Mouse (Mus musculus) ES-Bruce4 (cell line): Measurements from ENCODE around the gene Krt86. TPM values are rescaled to one million over a fixed set of nuclear protein-coding genes. Genes with fewer than 3 reads are reported as not detected.

Source experiments
- H3K27ac ChIP-seq: 2 replicates; pipeline ENCODE4 v1.5.1; 2012; ENCODE audit warnings: low read length, inconsistent platforms; ENCODE audit not compliant: insufficient read depth
- H3K27me3 ChIP-seq: 2 replicates; pipeline ENCODE4 v1.6.1; 2012; ENCODE audit warnings: mild to moderate bottlenecking, low read length, inconsistent platforms; ENCODE audit not compliant: control insufficient read depth, poor library complexity, insufficient read depth, severe bottlenecking
- H3K36me3 ChIP-seq: 2 replicates; pipeline ENCODE4 v1.6.1; 2012; ENCODE audit warnings: inconsistent platforms, mild to moderate bottlenecking, low read length, moderate library complexity; ENCODE audit not compliant: control insufficient read depth, poor library complexity, insufficient read depth, severe bottlenecking
- H3K4me1 ChIP-seq: one replicate; pipeline ENCODE4 v1.8.1; 2011; ENCODE audit warnings: low read length; ENCODE audit not compliant: control insufficient read depth, insufficient read depth
- H3K4me3 ChIP-seq: 2 replicates; pipeline ENCODE4 v1.5.1; 2011; ENCODE audit warnings: low read depth, mild to moderate bottlenecking, low read length
- H3K9ac ChIP-seq: 2 replicates; pipeline ENCODE4 v1.6.1; 2012; ENCODE audit warnings: low read depth, mild to moderate bottlenecking, inconsistent platforms; ENCODE audit not compliant: poor library complexity, severe bottlenecking
- H3K9me3 ChIP-seq: replicated peaks from 2 replicates; pipeline ENCODE4 v1.6.1; 2012; ENCODE audit warnings: mild to moderate bottlenecking, low read length, inconsistent platforms; ENCODE audit not compliant: control insufficient read depth, poor library complexity, insufficient read depth, severe bottlenecking
- CTCF ChIP-seq: IDR thresholded peaks from one replicate; pipeline ENCODE4 v1.8.1; 2011; ENCODE audit warnings: low read depth, low read length
- EP300 ChIP-seq: IDR thresholded peaks from 2 replicates; pipeline ENCODE4 v1.6.1; 2011; ENCODE audit warnings: low read depth, low read length; ENCODE audit not compliant: insufficient read depth
- POLR2A ChIP-seq: IDR thresholded peaks from one replicate; pipeline ENCODE4 v1.8.1; 2011; ENCODE audit warnings: low read length; ENCODE audit not compliant: insufficient read depth
- polyA plus RNA-seq: library from polyadenylated mRNA; stranded (reverse); fragments of >200 nt; gene quantifications from 2 replicates; pipeline ENCODE4 v1.2.4, GENCODE M21; 2011; ENCODE audit warnings: low read depth; ENCODE audit not compliant: missing spikeins, insufficient read depth, insufficient read length

Gene Krt86
- polyA plus RNA-seq, 1 experiment, result not detected

DNA sequence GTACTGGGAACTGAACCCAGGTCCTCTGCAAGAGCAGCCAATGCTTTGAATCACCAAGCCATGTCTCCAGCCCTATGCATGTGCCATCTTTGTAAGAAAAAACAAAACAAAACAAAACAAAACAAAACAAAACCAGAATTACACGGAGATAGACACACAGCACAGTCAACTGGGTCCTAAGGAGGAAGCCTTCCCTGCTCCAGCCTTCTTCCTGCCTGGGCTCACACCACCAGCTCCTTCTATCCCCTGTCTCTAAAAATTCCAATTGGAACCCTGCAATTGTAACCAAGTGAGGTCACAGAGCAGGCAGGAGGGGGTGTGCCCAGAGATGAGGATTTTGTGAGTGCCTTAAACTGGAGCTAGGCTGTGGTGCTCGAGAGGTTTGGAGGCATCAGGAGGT is 25.8 kb upstream of the Krt86 start, which contains the start of gene Krt88:
Gene Krt88 (plus strand): TSS at position 301 of the 400 bp plus-strand sequence.
- Histone ChIP-seq H3K4me3 (no peak within 1 kb of the TSS), H3K36me3 (no peaks in the 10 kb centered on the region), H3K27ac (no peak within 1 kb of the TSS), H3K4me1 (no peaks in the 10 kb centered on the region), H3K9ac (no peak within 1 kb of the TSS), H3K27me3 (no peaks in the 10 kb centered on the region), H3K9me3 (no peaks in the 10 kb centered on the region)
- TF ChIP-seq POLR2A, result no peak
- TF ChIP-seq CTCF, result no peak
- no peak for TF ChIP-seq EP300

GRCm38 (mm10) chr15:101453093-101453736 is 20.1 kb upstream of the Krt86 start:
- Histone ChIP-seq H3K27ac (no peak overlapping the region), H3K4me1 (no peaks in the 10 kb centered on the region), H3K9ac (no peak overlapping the region), H3K36me3 (no peaks in the 10 kb centered on the region), H3K4me3 (0 out of 2 replicates have a peak overlapping the region, but pooled peaks have one; percentile 23), H3K27me3 (no peaks in the 10 kb centered on the region), H3K9me3 (no peaks in the 10 kb centered on the region)
- TF ChIP-seq CTCF, result peak; percentile 80
- no peak for TF ChIP-seq EP300
- TF ChIP-seq POLR2A, result no peak

DNA sequence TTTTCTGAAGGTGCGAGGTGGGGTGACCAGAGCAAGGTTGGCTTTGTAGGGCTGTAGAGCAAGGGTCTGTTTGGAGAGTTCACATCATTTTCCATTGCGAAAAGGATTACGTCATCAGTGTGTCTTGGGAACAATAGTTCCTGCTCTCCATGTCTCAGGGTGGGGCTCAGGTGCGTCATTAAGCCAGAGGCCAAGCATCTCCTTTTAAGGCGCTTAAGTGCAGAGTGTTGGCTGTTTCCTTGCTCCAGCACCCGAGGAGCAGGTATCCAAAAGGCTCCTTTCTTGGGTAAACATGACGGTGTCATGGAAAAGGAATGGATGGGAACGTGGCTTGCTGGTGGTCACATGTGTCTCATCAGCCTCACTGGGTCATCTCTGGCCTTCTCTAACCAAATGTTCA is 18.5 kb upstream of the Krt86 start:
- H3K4me1 ChIP-seq, result no peaks in the 10 kb centered on the region
- no peak overlapping the region for H3K27ac ChIP-seq
- TF ChIP-seq EP300, result no peak
- no peak for TF ChIP-seq CTCF
- no peak for TF ChIP-seq POLR2A
- H3K4me3 ChIP-seq, result no peak overlapping the region
- H3K27me3 ChIP-seq, result no peaks in the 10 kb centered on the region
- H3K36me3 ChIP-seq, result no peaks in the 10 kb centered on the region
- H3K9ac ChIP-seq, result no peak overlapping the region
- no peaks in the 10 kb centered on the region for H3K9me3 ChIP-seq

- H3K27me3 ChIP-seq, result no peaks in the 10 kb centered on the region
- no peak overlapping the region for H3K4me3 ChIP-seq
- TF ChIP-seq CTCF, result no peak
- no peak for TF ChIP-seq POLR2A
- TF ChIP-seq EP300, result no peak
- H3K27ac ChIP-seq, result no peak overlapping the region
- H3K9ac ChIP-seq, result no peak overlapping the region
- no peaks in the 10 kb centered on the region for H3K4me1 ChIP-seq
- H3K9me3 ChIP-seq, result no peaks in the 10 kb centered on the region
- no peaks in the 10 kb centered on the region for H3K36me3 ChIP-seq
These were observed 18.0 kb upstream of the Krt86 start for GRCm38 (mm10) chr15:101455292-101455691.

DNA sequence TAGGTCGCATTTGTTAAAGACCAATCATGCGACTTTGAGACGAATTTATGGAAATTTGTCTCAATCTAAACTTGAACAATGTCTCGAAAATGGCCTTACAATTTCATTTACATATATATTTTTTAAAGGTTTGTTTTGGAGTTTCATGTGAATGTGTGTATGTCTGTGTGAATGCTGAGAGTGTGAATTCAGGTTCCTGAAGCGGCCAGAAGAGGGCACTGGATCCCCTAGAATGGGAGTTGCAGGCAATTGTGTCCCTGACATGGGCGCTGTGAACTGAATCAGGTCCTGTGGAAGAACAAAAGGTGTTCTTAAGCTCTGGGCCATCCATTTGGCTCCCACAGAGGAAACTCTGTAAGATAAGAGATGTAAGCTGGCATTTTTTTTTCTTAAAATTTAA is 17.4 kb upstream of the Krt86 start:
- no peak overlapping the region for H3K27ac ChIP-seq
- H3K4me3 ChIP-seq, result no peak overlapping the region
- no peaks in the 10 kb centered on the region for H3K9me3 ChIP-seq
- H3K4me1 ChIP-seq, result no peaks in the 10 kb centered on the region
- H3K36me3 ChIP-seq, result no peaks in the 10 kb centered on the region
- no peaks in the 10 kb centered on the region for H3K27me3 ChIP-seq
- no peak overlapping the region for H3K9ac ChIP-seq
- no peak for TF ChIP-seq POLR2A
- no peak for TF ChIP-seq EP300
- TF ChIP-seq CTCF, result peak; percentile 21

GRCm38 (mm10) chr15:101458361-101458930 is 14.8 kb upstream of the Krt86 start:
- TF ChIP-seq CTCF (no peak), POLR2A (no peak), EP300 (no peak)
- no peak overlapping the region for H3K27ac ChIP-seq
- H3K36me3 ChIP-seq, result no peaks in the 10 kb centered on the region
- H3K9me3 ChIP-seq, result no peaks in the 10 kb centered on the region
- H3K9ac ChIP-seq, result no peak overlapping the region
- no peak overlapping the region for H3K4me3 ChIP-seq
- H3K4me1 ChIP-seq, result no peaks in the 10 kb centered on the region
- H3K27me3 ChIP-seq, result no peaks in the 10 kb centered on the region
